Mouse (Mus musculus): Measurements from ENCODE around the gene Gm49361.
"Not testable (repeated sequence)": the region's sequence is repeated elsewhere in the genome, so short reads cannot be mapped to it uniquely, and the experiment has no call there.

Gm49361 gene

GRCm38 (mm10) chr14:57746001-57746771 is at the start of gene Gm49361:
Gm49361 (minus strand) TSS chr14:57746103.
- DNase-seq (ENCODE audit: low read depth, low spot score): peak; percentile 83

GRCm38 (mm10) chr14:57791171-57791570 is 45.3 kb upstream of the Gm49361 start:
- no peak for DNase-seq (ENCODE audit: low read depth, low spot score)

- no peak for DNase-seq (ENCODE audit: low read depth, low spot score)
Observed at GRCm38 (mm10) chr14:57789759-57790158, 43.9 kb upstream of the Gm49361 start.

GRCm38 (mm10) chr14:57789311-57789710 is 43.4 kb upstream of the Gm49361 start:
- no peak for DNase-seq (ENCODE audit: low read depth, low spot score)

DNA sequence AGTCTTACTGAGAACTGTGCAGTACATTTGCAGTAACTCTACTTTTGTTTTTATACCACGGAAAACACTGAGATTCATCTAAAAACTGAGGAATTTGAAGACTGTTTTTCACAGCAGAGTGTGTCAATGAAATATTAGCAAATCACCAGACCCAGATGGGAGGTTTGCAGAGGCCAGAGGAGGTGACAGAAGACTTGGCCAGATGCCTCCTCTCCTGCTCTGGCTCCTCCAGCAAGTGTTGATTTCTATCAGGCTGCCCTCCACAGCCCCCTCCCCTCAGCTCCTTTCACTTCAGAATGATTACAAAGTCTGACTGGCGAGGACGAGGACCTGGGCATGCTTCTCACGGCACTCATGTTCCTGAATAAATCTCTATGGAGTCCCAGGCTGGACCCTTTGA is 41.5 kb upstream of the Gm49361 start:
- DNase-seq (ENCODE audit: low read depth, low spot score): no peak

- DNase-seq (ENCODE audit: low read depth, low spot score): peak; percentile 69
Observed at GRCm38 (mm10) chr14:57772157-57772815, 26.4 kb upstream of the Gm49361 start.

GRCm38 (mm10) chr14:57769102-57769501 is 23.2 kb upstream of the Gm49361 start:
- no peak for DNase-seq (ENCODE audit: low read depth, low spot score)

GRCm38 (mm10) chr14:57760447-57761412 is 14.8 kb upstream of the Gm49361 start:
- DNase-seq (ENCODE audit: low read depth, low spot score): no peak

GRCm38 (mm10) chr14:57758237-57758636 is 12.3 kb upstream of the Gm49361 start, which contains the start of gene Lats2:
Lats2 (minus strand) TSS chr14:57758388.
- DNase-seq (ENCODE audit: low read depth, low spot score): no peak

DNA sequence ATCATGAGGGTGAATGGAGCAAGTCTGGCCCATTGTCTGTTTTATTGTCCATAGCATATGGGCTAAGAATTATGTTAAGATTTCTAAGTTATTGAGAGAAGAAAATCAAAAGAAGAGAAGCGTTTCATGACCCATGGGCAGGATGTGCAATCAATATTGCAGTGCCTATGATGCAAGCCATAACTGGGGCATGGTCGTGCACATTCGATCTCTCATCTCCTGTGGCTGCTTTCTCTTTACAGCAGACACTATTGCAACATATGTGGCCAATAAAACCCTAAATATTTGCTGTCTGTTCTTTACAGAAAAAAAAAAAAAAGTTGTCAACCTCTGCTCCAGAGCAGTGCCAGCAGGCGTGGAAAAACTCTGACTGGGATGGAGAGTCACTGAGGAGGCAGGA is 10.2 kb upstream of the Gm49361 start:
- DNase-seq (ENCODE audit: low read depth, low spot score): no peak

GRCm38 (mm10) chr14:57755661-57756060 is 9.8 kb upstream of the Gm49361 start:
- no peak for DNase-seq (ENCODE audit: low read depth, low spot score)

DNA sequence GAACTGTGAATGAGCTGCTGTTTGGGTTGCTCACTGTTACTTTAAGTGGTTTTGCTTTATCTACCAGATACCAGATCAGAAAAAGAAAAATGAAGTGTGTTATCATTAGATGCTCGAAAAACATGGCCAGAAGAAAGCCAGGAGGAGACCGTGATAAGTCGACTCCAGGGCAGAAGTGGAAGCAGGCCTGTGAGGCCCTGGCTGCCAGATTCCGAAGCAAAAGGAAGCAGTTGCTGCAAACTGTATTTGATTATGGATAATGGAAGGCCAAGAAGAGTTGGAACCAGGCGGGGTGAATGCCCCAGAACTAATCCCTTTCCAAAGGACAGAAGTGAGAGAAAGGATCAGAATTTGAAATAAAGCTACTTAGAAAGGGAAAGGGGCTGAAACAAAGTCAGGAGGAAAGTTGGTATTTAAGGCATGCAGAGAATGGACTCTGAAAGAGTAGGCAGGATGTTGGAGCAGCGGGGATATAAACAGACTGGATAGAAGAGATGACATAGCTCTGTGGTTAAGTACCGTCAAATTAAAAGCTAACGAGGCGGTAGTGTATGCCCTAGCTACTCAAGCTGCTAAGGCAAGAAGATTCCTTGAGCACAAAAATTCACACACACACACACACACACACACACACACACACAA is 7.6 kb upstream of the Gm49361 start:
- DNase-seq (ENCODE audit: low read depth, low spot score): no peak

GRCm38 (mm10) chr14:57751006-57751405 is 5.1 kb upstream of the Gm49361 start:
- DNase-seq (ENCODE audit: low read depth, low spot score): not testable (repeated sequence)

DNA sequence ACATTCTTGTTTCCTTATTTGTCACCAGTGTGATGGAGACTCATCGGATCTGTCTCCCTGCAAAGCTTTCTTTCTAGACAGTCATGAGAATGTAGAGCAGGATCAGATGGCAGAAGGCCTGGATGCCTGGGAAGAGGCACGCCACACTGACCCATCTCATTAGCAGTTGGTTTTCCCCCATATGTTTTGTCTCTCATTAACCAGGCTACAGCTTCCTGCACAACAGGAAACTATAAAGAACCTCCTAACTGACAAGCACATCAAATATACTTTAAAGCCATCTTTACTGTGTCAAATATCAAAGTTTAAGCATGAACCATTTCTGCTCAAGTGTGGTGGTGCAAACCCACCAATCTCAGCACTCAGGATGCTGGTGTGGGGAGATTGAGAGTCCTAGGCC is 3.6 kb upstream of the Gm49361 start:
- DNase-seq (ENCODE audit: low read depth, low spot score): no peak

DNA sequence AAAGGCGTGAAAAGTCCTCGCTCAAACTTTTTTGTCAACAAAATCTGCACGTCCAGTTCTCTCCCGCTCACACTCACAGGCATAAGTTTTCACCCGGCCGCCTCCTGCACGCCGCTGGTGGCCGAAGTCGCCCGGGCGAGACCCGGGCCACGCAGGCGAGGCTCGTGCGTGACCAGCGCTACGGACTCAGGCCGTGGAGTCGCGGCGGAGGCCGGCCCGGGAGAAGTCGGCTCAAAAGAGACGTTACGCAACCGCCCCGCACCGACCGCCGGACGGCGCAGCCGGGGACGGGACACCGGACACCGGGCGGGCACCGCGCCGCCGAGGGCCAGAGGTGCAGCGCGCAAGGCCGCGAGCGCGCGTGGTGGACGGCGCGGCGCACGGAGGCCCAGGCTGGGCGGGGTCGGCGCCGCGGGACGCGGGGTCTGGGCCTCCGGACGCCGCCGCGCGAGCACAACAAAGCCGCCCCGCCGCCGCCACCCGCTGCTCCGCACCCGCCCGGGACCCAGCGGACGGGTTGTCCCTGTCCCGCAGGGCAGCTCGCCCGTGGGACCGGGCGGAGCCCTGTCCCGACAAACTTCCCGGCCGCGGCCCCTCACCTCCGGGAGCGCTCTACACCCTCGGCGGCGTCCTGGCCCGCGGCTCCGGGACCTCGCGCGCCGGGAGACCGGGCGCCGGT is 473 bp downstream of the Gm49361 start:
- peak; percentile 59 for DNase-seq (ENCODE audit: low read depth, low spot score)

GRCm38 (mm10) chr14:57744547-57744946 is 1.4 kb downstream of the Gm49361 start:
- peak; percentile 65 for DNase-seq (ENCODE audit: low read depth, low spot score)

DNA sequence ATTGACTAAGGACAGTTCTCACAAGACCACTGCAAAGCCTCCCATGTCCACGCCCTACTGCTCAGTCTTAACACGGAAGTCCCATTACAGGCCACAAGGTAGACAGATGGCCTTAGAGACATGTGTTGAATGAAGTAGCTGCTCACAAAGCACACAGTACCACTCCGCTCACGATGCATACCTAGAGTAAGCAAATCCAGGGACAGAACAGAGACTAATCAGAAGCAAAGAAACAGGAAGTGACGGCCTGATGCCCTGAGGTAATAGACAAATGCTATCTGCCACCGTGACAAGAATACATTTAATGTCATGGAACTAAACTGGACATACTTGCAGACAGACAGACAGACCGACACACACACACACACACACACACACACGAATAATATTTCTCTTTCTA is 5.3 kb downstream of the Gm49361 start:
- peak; percentile 50 for DNase-seq (ENCODE audit: low read depth, low spot score)

DNA sequence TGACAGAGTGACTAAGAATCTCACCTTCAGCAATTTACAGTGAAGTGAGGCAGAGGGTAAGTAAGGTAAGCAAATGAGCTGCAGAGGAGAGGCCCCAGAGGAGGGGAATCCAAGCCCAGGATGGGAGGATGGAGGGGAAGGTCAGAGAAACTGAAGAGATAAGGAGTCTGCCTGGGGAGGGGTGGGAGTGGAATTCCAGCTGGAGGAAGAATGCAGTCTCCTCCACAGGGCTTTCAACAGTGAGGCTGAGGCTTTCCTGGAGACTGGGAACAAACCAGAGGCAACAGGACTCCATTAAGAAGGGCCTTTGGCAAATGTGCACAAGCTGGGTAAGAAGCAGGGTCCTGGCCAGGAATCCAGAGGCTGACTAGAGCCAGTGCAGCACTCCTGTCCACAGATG is 8.8 kb downstream of the Gm49361 start:
- DNase-seq (ENCODE audit: low read depth, low spot score): no peak

DNA sequence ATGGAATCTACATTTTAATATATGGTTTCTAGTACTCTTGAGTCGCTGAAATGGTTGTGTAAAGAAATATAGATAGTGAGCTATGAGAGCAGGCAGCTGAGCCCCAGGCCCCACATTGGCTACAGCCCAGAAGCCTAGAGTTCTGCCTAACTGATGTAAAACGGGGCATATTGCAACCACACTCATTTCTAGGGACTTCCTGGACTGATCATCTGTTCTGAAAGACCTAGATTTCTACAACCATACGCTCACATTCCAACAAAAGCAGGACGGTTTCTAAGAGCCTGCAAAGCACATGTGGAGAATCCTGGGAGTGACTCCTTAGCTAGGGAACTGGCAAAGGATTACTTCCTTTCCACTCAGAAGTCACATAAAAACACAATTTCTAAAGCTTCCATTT is 9.8 kb downstream of the Gm49361 start:
- no peak for DNase-seq (ENCODE audit: low read depth, low spot score)

- peak; percentile 85 for DNase-seq (ENCODE audit: low read depth, low spot score)
Observed at GRCm38 (mm10) chr14:57732668-57733293, 13.1 kb downstream of the Gm49361 start.
